Mouse (Mus musculus) liver, embryonic 13.5 days (tissue): ENCODE measurements at regions not wholly inside any gene's neighbourhood (a gene's known extent, or its start where the extent isn't known, plus 50 kb on each side); places are given as distances from the start of the nearest gene placed in this dataset.

Experiments
- ATAC-seq: fragments of 200-750 bp; cut with Nextera tagmentation; 2 replicates; pipeline ENCODE4 v1.8.0; 2017; ENCODE audit warnings: low read depth, mild to moderate bottlenecking, moderate number of reproducible peaks, moderate library complexity
- DNase-seq: peaks from one replicate; pipeline ENCODE4 v3.0.0; 2022
- H3K27ac ChIP-seq: fragments of 300-500 bp; sonication (generic); 2 replicates; pipeline ENCODE4 v1.5.1; 2015; ENCODE audit warnings: moderate library complexity, mild to moderate bottlenecking, inconsistent platforms
- H3K27me3 ChIP-seq: fragments of 300-500 bp; sonication (generic); 2 replicates; pipeline ENCODE4 v1.6.1; 2015; ENCODE audit warnings: mild to moderate bottlenecking, inconsistent platforms
- H3K36me3 ChIP-seq: fragments of 300-500 bp; sonication (generic); 2 replicates; pipeline ENCODE4 v1.6.1; 2015; ENCODE audit warnings: mild to moderate bottlenecking, inconsistent platforms
- H3K4me1 ChIP-seq: fragments of 300-500 bp; sonication (generic); replicated peaks from 2 replicates; pipeline ENCODE4 v1.6.1; 2015; ENCODE audit warnings: inconsistent platforms
- H3K4me2 ChIP-seq: fragments of 300-500 bp; sonication (generic); 2 replicates; pipeline ENCODE4 v1.6.1; 2015; ENCODE audit warnings: inconsistent platforms, mild to moderate bottlenecking, moderate library complexity
- H3K4me3 ChIP-seq: fragments of 300-500 bp; sonication (generic); replicated peaks from 2 replicates; pipeline ENCODE4 v1.5.1; 2015; ENCODE audit warnings: mild to moderate bottlenecking, inconsistent platforms
- H3K9ac ChIP-seq: fragments of 300-500 bp; sonication (generic); 2 replicates; pipeline ENCODE4 v1.6.1; 2015; ENCODE audit warnings: mild to moderate bottlenecking, inconsistent platforms
- H3K9me3 ChIP-seq: fragments of 300-500 bp; sonication (generic); replicated peaks from 2 replicates; pipeline ENCODE4 v1.6.1; 2016; ENCODE audit warnings: inconsistent platforms
- WGBS: fragments of 180-500 bp; shearing (Covaris S2); methylation state at CpG from one replicate; pipeline ENCODE4 v1.1.7; 2015; ENCODE audit not compliant: insufficient replicate concordance; 5-methylcytosine and 5-hydroxymethylcytosine counted together

DNA sequence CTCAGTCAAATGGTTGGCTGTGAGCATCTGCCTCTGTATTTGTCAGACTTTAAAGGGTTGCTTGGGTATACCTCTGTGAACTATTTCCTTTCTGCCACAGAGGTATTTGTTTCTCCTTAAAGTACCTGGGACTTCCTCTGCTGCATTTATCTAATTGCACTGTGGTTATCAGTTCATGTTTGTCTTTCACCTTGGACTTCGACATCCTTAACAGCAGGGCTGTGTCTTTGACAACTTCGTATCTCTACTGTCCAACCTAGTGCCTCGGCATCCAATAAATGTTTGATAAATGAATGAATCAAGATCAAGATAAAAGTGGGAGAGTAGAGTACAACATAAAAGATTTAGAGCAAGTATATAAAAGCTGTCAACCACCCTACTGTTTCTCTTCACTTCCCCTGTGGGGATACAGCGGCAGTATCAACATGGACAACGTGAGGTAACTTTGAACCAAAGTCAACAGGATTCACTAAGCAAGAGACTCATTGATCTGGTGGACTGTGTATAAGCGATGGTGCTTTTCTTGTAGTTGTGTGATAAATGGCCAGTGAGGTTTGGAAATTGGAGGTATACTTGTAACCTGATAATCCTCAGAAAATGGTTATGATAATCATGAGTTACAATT, 199.9 kb upstream of the Cxxc4 start:
- Histone ChIP-seq H3K27ac (no peak overlapping the region), H3K4me2 (no peak overlapping the region), H3K9me3 (no peaks in the 10 kb centered on the region), H3K4me1 (no peaks in the 10 kb centered on the region), H3K27me3 (no peaks in the 10 kb centered on the region), H3K4me3 (no peak overlapping the region), H3K9ac (no peak overlapping the region), H3K36me3 (no peaks in the 10 kb centered on the region)
- no peak for ATAC-seq
- no peak for DNase-seq
- WGBS, result 70% methylated on average over 6 of the region's 6 CpGs

DNA sequence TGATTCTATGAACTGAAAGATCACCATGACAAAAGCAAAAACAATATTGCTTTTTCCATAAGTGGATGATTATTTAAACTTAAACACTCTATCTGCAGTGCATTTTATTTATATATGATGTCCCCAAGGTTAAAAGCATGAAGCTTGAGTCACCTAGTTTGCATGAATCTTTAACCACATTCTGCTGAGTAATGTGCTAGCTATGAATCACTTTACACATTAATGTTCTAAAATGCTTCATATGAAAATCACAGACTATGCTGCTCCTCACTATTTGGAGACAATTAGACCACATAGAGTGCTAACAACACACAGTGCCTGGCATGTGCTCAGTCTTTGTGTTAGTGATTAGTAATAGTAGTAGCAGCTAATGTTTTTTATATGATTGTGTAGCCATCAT, 185.6 kb upstream of the Cxxc4 start:
- ATAC-seq (no peak), DNase-seq (no peak)
- Histone ChIP-seq H3K4me3 (no peak overlapping the region), H3K27ac (no peak overlapping the region), H3K4me1 (no peaks in the 10 kb centered on the region), H3K36me3 (no peaks in the 10 kb centered on the region), H3K9ac (no peak overlapping the region), H3K27me3 (no peaks in the 10 kb centered on the region), H3K9me3 (no peaks in the 10 kb centered on the region), H3K4me2 (no peak overlapping the region)

DNA sequence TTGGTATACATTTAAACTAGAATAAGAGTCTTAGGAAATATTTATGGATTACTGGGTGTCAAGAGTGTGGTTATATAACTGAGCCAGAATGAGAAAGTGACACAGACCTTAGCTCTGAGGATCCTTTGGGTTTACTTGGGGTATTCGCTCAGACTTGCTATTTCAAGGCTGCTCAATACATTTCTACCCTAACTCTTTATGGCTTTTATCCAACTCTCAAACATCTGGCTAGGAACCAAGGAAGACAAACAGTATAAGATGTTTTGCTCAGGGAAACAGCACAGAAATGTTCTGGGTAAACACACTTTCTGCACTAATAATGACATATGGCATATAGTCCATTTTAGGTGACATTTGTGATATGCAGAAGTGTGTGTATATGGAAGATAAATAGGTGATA, 153.8 kb upstream of the Cxxc4 start:
- H3K27ac ChIP-seq, result no peak overlapping the region

DNA sequence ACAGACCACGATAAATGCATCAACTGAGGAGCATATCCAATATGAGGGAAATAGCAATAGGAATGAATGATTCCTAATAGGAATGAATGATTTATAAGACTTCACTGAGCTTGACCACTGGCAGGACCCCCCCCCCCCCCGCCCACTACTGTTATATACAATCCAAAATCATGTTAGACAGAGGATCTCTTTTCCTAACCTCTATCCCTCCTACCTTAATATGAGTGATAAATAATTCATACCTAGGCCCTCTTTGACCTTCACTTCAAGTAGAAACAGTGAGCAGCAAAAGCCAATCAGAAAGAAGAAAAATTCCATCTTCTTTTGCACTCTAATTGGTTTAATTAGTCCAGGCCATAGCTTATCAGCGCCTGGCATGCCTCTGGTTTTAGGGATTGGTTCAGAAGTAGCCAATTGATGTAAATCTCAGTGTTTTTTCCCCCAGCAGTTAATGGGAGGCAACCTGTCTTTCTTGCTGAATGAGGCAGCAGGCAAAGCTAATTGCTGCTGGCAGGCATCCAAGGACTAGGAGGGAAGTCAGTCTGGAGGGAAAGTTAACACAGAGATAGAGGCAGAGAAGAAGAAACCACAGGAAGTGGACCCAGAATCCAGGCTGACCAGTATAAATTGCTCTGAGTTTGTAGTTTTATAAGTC, 136.7 kb upstream of the Cxxc4 start:
- Histone ChIP-seq H3K27me3 (no peaks in the 10 kb centered on the region), H3K36me3 (no peaks in the 10 kb centered on the region), H3K4me3 (no peak overlapping the region), H3K27ac (no peak overlapping the region), H3K9me3 (no peaks in the 10 kb centered on the region), H3K4me1 (no peaks in the 10 kb centered on the region), H3K4me2 (no peak overlapping the region), H3K9ac (no peak overlapping the region)
- WGBS, result 43% methylated on average over 3 of the region's 3 CpGs
- DNase-seq, result no peak
- no peak for ATAC-seq

More for the DNA sequence above, 153.8 kb upstream of the Cxxc4 start:
- H3K4me2 ChIP-seq, result no peak overlapping the region
- H3K27me3 ChIP-seq, result no peaks in the 10 kb centered on the region
- WGBS, result 59% methylated on average over 1 of the region's 1 CpGs
- H3K9me3 ChIP-seq, result no peaks in the 10 kb centered on the region
- H3K9ac ChIP-seq, result no peak overlapping the region
- DNase-seq (no peak), ATAC-seq (no peak)
- H3K4me1 ChIP-seq, result no peaks in the 10 kb centered on the region
- H3K4me3 ChIP-seq, result no peak overlapping the region
- no peaks in the 10 kb centered on the region for H3K36me3 ChIP-seq

DNA sequence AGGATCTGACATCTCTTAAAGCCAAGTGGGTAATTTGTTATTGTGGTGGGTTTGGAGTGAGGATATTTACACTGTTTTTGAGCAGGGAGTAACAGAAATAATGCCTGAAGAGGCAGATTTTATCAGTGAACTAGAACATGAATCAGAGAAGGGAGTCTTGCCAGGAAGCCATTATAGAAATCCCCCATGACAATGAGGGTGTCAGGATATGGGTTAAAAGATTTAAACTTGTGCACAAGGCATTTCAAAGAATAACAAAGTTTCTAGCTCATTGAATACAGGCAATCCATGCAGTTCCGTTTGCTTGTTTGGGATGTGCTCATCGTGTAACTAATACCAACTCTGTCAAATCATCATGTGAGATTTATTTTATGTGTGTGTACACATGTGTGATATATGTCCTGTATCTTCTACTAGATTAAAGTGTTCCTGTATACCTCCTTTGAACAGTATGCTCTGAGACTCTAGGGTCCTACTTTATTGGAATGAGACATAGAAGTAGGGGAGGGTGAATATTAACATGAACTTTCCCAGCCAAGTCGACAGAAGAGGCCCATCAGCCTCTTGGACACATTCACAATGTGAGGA, 134.0 kb upstream of the Cxxc4 start:
- ATAC-seq (no peak), DNase-seq (no peak)
- 56% methylated on average over 3 of the region's 3 CpGs for WGBS

DNA sequence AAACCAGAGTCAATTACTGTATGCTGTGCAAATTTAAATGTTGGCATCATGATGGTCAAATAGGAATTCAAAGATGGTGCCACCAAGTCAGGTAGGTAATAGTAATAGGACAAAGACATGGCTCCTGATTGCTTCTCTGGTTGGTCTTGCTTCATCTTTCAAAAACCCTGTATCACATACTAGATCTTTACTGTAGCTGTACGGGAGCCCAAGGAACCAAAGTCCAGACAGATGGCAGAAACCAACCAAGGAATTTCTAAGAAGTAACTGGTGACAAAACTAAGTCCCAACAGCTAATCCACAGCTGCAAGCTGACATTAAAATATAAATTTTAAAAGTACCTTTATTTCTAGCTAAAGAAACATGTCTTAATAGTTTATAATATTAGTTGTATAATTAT, 131.7 kb upstream of the Cxxc4 start:
- Histone ChIP-seq H3K36me3 (no peaks in the 10 kb centered on the region), H3K27me3 (no peaks in the 10 kb centered on the region), H3K4me1 (no peaks in the 10 kb centered on the region), H3K27ac (no peak overlapping the region), H3K9me3 (no peaks in the 10 kb centered on the region), H3K4me2 (no peak overlapping the region), H3K9ac (no peak overlapping the region), H3K4me3 (no peak overlapping the region)
- 55% methylated on average over 1 of the region's 1 CpGs for WGBS
- ATAC-seq (no peak), DNase-seq (no peak)

More for the DNA sequence above, 134.0 kb upstream of the Cxxc4 start:
- Histone ChIP-seq H3K27me3 (no peaks in the 10 kb centered on the region), H3K4me1 (no peaks in the 10 kb centered on the region), H3K4me3 (no peak overlapping the region), H3K27ac (no peak overlapping the region), H3K36me3 (no peaks in the 10 kb centered on the region), H3K4me2 (no peak overlapping the region), H3K9ac (no peak overlapping the region), H3K9me3 (no peaks in the 10 kb centered on the region)

DNA sequence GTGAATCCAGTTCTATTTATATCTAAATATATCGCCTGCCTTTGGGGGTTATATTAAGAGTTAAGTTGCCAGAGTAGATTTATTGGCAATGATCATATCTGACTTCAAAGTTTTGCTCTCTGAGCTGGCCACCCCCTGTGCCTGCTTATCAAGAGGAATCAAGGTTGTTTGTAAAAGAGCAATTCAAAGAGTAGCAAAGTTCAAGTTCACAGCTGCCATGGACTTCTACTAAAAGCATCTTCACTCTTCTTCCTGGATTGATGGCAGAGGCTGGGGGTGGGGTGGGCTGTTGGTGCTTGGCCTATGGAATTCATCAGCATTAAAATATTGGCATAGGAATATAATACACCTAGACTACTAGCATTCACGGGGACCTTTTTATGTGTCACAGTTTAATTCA, 131.2 kb upstream of the Cxxc4 start:
- ATAC-seq (no peak), DNase-seq (no peak)
- Histone ChIP-seq H3K9me3 (no peaks in the 10 kb centered on the region), H3K4me1 (no peaks in the 10 kb centered on the region), H3K27ac (no peak overlapping the region), H3K27me3 (no peaks in the 10 kb centered on the region), H3K4me3 (no peak overlapping the region), H3K36me3 (no peaks in the 10 kb centered on the region), H3K9ac (no peak overlapping the region), H3K4me2 (no peak overlapping the region)
- WGBS, result 70% methylated on average over 2 of the region's 2 CpGs

DNA sequence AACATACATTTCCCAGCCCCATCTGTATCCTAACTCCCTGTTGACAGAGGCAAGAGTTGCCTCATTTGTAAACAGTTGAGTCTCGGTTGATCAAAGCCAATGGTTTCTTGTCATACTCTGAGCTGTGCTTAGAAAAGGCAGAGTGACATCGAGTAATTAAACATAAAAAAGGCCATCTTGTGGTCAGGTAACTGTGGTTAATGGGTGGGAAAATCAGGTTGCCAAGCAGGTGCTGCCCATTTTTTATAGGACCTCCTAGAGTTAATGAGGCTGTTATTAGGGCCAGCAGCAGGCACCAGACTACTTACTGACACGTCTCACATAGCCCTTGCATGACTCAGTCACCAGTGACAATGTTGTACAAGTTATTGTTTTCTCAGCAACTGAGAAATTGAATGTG, 130.7 kb upstream of the Cxxc4 start:
- Histone ChIP-seq H3K27ac (no peak overlapping the region), H3K4me3 (no peak overlapping the region), H3K9me3 (no peaks in the 10 kb centered on the region), H3K9ac (no peak overlapping the region), H3K4me1 (no peaks in the 10 kb centered on the region), H3K27me3 (no peaks in the 10 kb centered on the region), H3K36me3 (no peaks in the 10 kb centered on the region), H3K4me2 (no peak overlapping the region)
- 56% methylated on average over 3 of the region's 3 CpGs for WGBS
- no peak for ATAC-seq
- no peak for DNase-seq

DNA sequence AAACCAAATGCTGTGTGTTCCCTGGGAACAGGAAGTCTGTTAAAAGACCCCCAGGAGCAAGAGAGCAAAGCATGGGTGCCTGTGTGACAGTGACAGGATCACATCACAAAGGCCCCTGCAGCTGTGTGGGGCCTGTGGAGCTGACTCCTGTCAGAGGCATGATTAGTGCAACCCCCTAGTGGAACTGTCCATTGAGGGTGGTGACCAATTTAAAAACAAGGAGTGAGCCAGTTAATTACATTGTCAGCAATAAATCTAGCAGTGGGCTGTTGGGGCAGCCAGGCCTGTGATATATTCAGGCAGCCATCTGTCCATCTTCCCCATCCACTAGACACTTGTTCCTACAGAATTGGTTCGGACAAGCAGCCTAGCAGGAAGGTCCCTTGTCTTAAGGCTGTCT, 121.8 kb upstream of the Cxxc4 start:
- H3K9me3 ChIP-seq, result no peaks in the 10 kb centered on the region
- H3K4me3 ChIP-seq, result no peak overlapping the region
- no peak overlapping the region for H3K27ac ChIP-seq
- DNase-seq (no peak), ATAC-seq (no peak)
- WGBS, result 61% methylated on average over 1 of the region's 1 CpGs
- H3K4me2 ChIP-seq, result no peak overlapping the region
- no peaks in the 10 kb centered on the region for H3K4me1 ChIP-seq
- H3K27me3 ChIP-seq, result no peaks in the 10 kb centered on the region
- no peaks in the 10 kb centered on the region for H3K36me3 ChIP-seq
- H3K9ac ChIP-seq, result no peak overlapping the region

DNA sequence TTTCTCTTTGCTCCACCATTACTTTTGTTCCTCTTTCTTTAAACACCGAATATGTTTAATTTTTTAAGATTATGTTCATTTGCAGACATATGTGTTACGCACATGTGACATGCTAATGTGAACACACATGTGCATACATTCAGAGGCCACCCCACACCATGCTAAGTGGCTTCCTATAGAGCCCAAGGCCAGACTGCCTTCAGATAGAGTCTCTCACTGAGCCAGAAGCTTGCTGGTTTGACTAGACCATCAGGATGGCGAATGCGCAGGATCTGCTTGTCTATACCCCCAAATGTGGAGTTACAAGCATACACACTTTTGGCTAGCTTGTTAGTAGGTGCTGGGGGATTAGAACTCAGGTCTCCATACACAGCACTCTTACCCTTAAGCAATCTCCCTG, 121.3 kb upstream of the Cxxc4 start:
- Histone ChIP-seq H3K4me1 (no peaks in the 10 kb centered on the region), H3K9ac (no peak overlapping the region), H3K27me3 (no peaks in the 10 kb centered on the region), H3K36me3 (no peaks in the 10 kb centered on the region), H3K9me3 (no peaks in the 10 kb centered on the region), H3K4me3 (no peak overlapping the region), H3K27ac (no peak overlapping the region), H3K4me2 (no peak overlapping the region)
- 72% methylated on average over 4 of the region's 4 CpGs for WGBS
- ATAC-seq (no peak), DNase-seq (no peak)

DNA sequence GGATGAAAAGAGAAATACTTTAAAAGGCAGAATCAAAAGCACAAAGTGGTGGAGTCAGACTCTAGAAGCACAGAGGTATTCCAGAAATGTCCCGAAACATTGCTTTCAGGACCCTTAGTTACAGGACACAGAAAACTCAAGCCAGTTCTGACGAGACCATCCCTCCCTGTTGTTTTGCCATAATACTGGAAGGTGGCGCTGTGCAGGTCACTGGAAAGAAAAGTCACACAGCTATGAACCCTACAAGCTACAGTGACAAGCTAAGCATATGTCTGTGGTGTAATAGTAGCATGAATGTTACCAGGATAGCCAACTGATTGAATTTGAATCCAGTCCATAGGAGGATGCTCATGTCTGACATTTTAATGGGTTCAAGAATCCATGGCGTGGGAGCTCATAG, 117.4 kb upstream of the Cxxc4 start:
- no peak overlapping the region for H3K27ac ChIP-seq
- H3K4me1 ChIP-seq, result no peaks in the 10 kb centered on the region
- no peaks in the 10 kb centered on the region for H3K36me3 ChIP-seq
- H3K4me2 ChIP-seq, result no peak overlapping the region
- DNase-seq (no peak), ATAC-seq (no peak)
- H3K9ac ChIP-seq, result no peak overlapping the region
- H3K4me3 ChIP-seq, result no peak overlapping the region
- WGBS, result 57% methylated on average over 4 of the region's 4 CpGs
- H3K9me3 ChIP-seq, result no peaks in the 10 kb centered on the region
- no peaks in the 10 kb centered on the region for H3K27me3 ChIP-seq

DNA sequence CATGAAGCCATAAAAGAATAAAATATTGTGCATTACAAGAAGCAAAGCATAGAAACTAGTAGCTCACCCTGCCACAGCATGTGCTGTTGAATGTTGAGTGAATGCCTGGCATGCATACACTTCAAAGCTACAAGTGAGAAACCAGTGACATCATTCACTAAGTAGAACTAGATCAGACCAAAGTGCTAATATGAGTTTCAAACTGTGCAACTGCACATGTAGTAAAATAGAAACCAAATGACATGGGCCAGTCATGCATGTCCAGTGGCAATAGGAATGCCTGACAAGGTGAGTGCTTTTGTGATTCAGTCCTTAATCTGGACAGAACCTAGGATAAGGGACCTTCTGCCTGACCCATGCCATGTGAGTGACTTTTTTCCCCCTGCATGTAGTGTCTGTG, 111.3 kb upstream of the Cxxc4 start:
- no peak overlapping the region for H3K4me2 ChIP-seq
- no peak overlapping the region for H3K27ac ChIP-seq
- H3K4me1 ChIP-seq, result no peaks in the 10 kb centered on the region
- no peak for DNase-seq
- no peak overlapping the region for H3K4me3 ChIP-seq
- no peaks in the 10 kb centered on the region for H3K27me3 ChIP-seq
- ATAC-seq, result no peak
- no peaks in the 10 kb centered on the region for H3K36me3 ChIP-seq
- no peak overlapping the region for H3K9ac ChIP-seq
- H3K9me3 ChIP-seq, result no peaks in the 10 kb centered on the region
